Mouse (Mus musculus) heart, embryonic 11.5 days (tissue): ENCODE measurements around the gene Tmco1. TPM values are rescaled to one million over a fixed set of nuclear protein-coding genes. Genes with fewer than 3 reads are reported as not detected.
"Not testable (repeated sequence)": the region's sequence is repeated elsewhere in the genome, so short reads cannot be mapped to it uniquely, and the experiment has no call there.

Experiments used
- ATAC-seq: fragments of 200-750 bp; cut with Nextera tagmentation; replicated peaks from 2 replicates; pipeline ENCODE4 v1.8.0; 2017; ENCODE audit warnings: moderate library complexity; ENCODE audit not compliant: insufficient number of reproducible peaks, low FRiP score, low TSS enrichment
- H3K27ac ChIP-seq: fragments of 300-500 bp; sonication (generic); 2 replicates; pipeline ENCODE4 v1.5.1; 2014; ENCODE audit warnings: mild to moderate bottlenecking, low read depth, low read length
- H3K27me3 ChIP-seq: fragments of 300-500 bp; sonication (generic); 2 replicates; pipeline ENCODE4 v1.6.1; 2014; ENCODE audit warnings: mild to moderate bottlenecking, low read length, mixed read lengths; ENCODE audit not compliant: control insufficient read depth, insufficient read depth
- H3K36me3 ChIP-seq: fragments of 300-500 bp; sonication (generic); 2 replicates; pipeline ENCODE4 v1.6.1; 2014; ENCODE audit warnings: mild to moderate bottlenecking, low read length, moderate library complexity, mixed read lengths; ENCODE audit not compliant: control insufficient read depth, insufficient read depth
- H3K4me1 ChIP-seq: fragments of 300-500 bp; sonication (generic); 2 replicates; pipeline ENCODE4 v1.6.1; 2014; ENCODE audit warnings: low read length; ENCODE audit not compliant: control insufficient read depth, insufficient read depth
- H3K4me2 ChIP-seq: fragments of 300-500 bp; sonication (generic); 2 replicates; pipeline ENCODE4 v1.6.1; 2014; ENCODE audit warnings: mild to moderate bottlenecking, moderate library complexity
- H3K4me3 ChIP-seq: fragments of 300-500 bp; sonication (generic); 2 replicates; pipeline ENCODE4 v1.5.1; 2014; ENCODE audit warnings: low read depth, low read length
- H3K9ac ChIP-seq: fragments of 300-500 bp; sonication (generic); 2 replicates; pipeline ENCODE4 v1.6.1; 2014; ENCODE audit warnings: mild to moderate bottlenecking, low read depth, low read length, moderate library complexity
- H3K9me3 ChIP-seq: fragments of 300-500 bp; sonication (generic); replicated peaks from 2 replicates; pipeline ENCODE4 v1.6.1; 2016; ENCODE audit warnings: low read length; ENCODE audit not compliant: control insufficient read depth
- WGBS: fragments of 180-500 bp; shearing (Covaris S2); extraction: QIAGEN DNeasy Blood & Tissue Kit; methylation state at CpG from one replicate; pipeline ENCODE4 v1.1.7; 2014; ENCODE audit not compliant: insufficient replicate concordance; 5-methylcytosine and 5-hydroxymethylcytosine counted together
- polyA plus RNA-seq: library from polyadenylated mRNA; unstranded; fragments of >200 nt; fragmentation: Nextera tagmentation; extraction: Ambion mirVana; gene quantifications from 2 replicates; pipeline ENCODE4 v1.2.1, GENCODE M21; 2014

The Tmco1 gene
- polyA plus RNA-seq, 1 experiment from 2014 or later: 98.9 TPM

- H3K27me3 ChIP-seq: peaks cover 6% of the 10 kb centered on the region; the same call in 1 of the 2 replicates
- no peak for ATAC-seq
- H3K4me3 ChIP-seq: no peak overlapping the region
- H3K9me3 ChIP-seq: no peaks in the 10 kb centered on the region
- no peak overlapping the region for H3K9ac ChIP-seq
- H3K4me2 ChIP-seq: no peak overlapping the region
- H3K27ac ChIP-seq: no peak overlapping the region
- no peaks in the 10 kb centered on the region for H3K4me1 ChIP-seq
- 21% methylated on average over 12 of the region's 12 CpGs for WGBS
- peaks cover 2% of the 10 kb centered on the region; the same call in 1 of the 2 replicates for H3K36me3 ChIP-seq
These were observed 29.4 kb downstream of the Tmco1 start for GRCm38 (mm10) chr1:167337463-167338095.

DNA sequence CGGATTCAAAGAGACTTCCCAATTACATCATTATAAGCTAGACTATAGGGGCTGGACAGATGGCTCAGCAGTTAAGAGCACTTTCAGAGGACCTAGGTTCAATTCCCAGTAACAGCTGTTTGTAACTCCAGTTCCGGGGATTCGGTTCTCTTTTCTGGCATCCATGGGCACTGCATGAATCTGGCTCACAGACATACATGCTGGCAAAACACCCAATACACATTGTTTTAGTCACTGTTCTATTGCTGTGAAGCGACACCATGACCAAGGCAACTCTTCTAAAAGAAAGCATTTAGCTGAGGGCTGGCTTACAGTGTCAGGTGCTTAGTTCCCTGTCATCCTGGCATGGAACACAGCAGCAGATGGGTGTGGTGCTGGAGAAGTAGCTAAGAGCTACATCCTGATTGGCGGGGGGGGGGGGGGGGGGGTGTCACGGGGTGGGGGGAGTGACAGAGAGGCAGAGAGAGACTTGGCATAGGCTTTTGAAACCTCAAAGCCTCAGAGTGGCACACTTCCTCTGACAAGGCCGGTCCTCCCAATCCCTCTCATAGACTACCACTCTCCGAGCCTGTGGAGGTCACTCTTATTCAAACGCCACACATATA is 31.1 kb downstream of the Tmco1 start:
- Histone ChIP-seq H3K27ac (no peak overlapping the region), H3K9me3 (no peaks in the 10 kb centered on the region), H3K36me3 (no peaks in the 10 kb centered on the region), H3K27me3 (peaks cover 6% of the 10 kb centered on the region; the same call in 1 of the 2 replicates), H3K4me3 (no peak overlapping the region), H3K9ac (no peak overlapping the region), H3K4me2 (no peak overlapping the region), H3K4me1 (no peaks in the 10 kb centered on the region)
- ATAC-seq: no peak
- WGBS: 77% methylated on average over 8 of the region's 9 CpGs

GRCm38 (mm10) chr1:167340111-167340787 is 32.1 kb downstream of the Tmco1 start:
- ATAC-seq: peak; percentile 76
- Histone ChIP-seq H3K27ac (no peak overlapping the region), H3K4me1 (no peaks in the 10 kb centered on the region), H3K36me3 (no peaks in the 10 kb centered on the region), H3K4me2 (peak overlapping the region; percentile 86), H3K9ac (peak overlapping the region; percentile 69), H3K27me3 (peaks cover 6% of the 10 kb centered on the region; the same call in 1 of the 2 replicates), H3K9me3 (no peaks in the 10 kb centered on the region), H3K4me3 (peak overlapping the region; percentile 47)
- WGBS: 2% methylated on average over 47 of the region's 47 CpGs

- peak overlapping the region; percentile 86 for H3K4me2 ChIP-seq
- H3K36me3 ChIP-seq: no peaks in the 10 kb centered on the region
- peaks cover 6% of the 10 kb centered on the region; the same call in 1 of the 2 replicates for H3K27me3 ChIP-seq
- WGBS: 85% methylated on average over 3 of the region's 3 CpGs
- no peaks in the 10 kb centered on the region for H3K4me1 ChIP-seq
- no peak for ATAC-seq
- no peak overlapping the region for H3K27ac ChIP-seq
- no peaks in the 10 kb centered on the region for H3K9me3 ChIP-seq
- H3K4me3 ChIP-seq: peak overlapping the region; percentile 47
- H3K9ac ChIP-seq: no peak overlapping the region
These were observed 32.8 kb downstream of the Tmco1 start for GRCm38 (mm10) chr1:167340910-167341528.

GRCm38 (mm10) chr1:167342831-167343230 is 34.7 kb downstream of the Tmco1 start:
- H3K36me3 ChIP-seq: no peaks in the 10 kb centered on the region
- H3K4me1 ChIP-seq: no peaks in the 10 kb centered on the region
- peaks cover 6% of the 10 kb centered on the region; the same call in 1 of the 2 replicates for H3K27me3 ChIP-seq
- H3K9me3 ChIP-seq: no peaks in the 10 kb centered on the region
- no peak overlapping the region for H3K27ac ChIP-seq
- ATAC-seq: no peak
- H3K4me3 ChIP-seq: no peak overlapping the region
- no peak overlapping the region for H3K9ac ChIP-seq
- H3K4me2 ChIP-seq: no peak overlapping the region
- 87% methylated on average over 10 of the region's 10 CpGs for WGBS

DNA sequence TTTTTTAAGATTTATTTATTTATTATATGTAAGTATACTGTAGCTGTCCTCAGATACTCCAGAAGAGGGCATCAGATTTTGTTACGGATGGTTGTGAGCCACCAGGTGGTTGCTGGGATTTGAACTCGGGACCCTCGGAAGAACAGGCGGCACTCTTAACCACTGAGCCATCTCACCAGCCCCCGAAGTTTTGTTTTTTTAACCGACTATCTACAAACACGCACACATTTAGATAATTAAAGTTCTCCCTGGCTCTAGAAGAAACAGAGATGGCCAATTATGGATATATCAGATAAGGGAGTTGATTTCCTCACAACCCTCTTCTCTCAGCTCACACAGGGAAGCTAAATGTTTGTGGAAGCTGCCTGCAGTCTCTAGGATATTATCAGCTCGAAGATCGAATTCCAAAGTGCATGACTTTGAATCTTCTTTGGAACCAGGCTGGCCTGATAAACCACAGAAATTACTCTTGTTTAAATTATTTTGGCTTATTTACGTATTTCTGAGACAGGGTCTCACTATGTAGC is 37.9 kb downstream of the Tmco1 start:
- H3K4me2 ChIP-seq, H3K9me3 ChIP-seq, H3K27me3 ChIP-seq, ATAC-seq, H3K9ac ChIP-seq, H3K27ac ChIP-seq, H3K4me1 ChIP-seq, H3K4me3 ChIP-seq, H3K36me3 ChIP-seq: not testable (repeated sequence)
- 85% methylated on average over 10 of the region's 10 CpGs for WGBS

GRCm38 (mm10) chr1:167349206-167349605 is 41.0 kb downstream of the Tmco1 start:
- not testable (repeated sequence) for H3K9me3 ChIP-seq, H3K4me3 ChIP-seq, H3K9ac ChIP-seq, H3K27me3 ChIP-seq, H3K4me1 ChIP-seq, ATAC-seq, H3K36me3 ChIP-seq
- H3K4me2 ChIP-seq: peak overlapping the region; percentile 73
- WGBS: 55% methylated on average over 3 of the region's 3 CpGs
- H3K27ac ChIP-seq: peak overlapping the region; percentile 81

DNA sequence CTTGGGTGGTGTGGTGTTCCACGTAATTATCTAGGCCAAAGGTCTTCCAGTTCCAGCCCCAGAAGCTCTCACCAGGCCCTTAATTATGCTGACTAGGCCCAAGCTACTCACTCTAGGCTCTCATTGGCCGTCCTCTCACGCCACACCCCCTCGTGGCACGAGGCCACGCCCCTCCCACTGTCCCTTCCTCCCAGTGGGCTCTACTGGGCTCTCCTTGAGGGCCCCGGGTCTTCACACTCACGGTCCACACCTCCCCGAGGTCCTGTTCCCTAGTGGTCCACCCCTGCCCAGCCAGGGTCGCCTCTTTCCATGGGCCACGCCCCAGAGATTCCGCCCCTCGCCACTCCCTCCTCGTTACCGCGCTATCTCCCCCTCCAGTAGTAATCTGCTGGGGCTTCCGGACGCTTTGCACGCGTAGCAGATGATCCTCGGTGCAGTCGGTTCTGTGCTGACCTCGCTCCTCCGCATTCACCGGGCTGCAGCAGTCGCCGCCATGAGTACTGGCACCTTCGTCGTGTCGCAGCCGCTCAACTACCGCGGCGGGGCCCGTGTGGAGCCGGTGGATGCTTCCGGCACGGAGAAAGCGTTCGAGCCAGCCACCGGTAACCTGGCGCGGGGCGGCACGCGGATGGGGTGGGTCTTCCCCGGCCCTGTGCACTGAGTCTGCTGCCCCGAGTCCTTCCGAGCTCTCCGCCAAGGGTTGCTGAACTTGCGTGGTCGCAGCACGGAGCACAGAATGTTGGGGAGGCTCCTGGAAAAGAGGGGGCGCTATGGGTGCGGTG is 41.8 kb downstream of the Tmco1 start, which contains the start of gene Aldh9a1:
Aldh9a1 (plus strand) TSS at position 177 of the 782 bp plus-strand sequence.
- H3K9ac ChIP-seq: peak within 1 kb of the TSS; percentile 93
- 0 out of 2 replicates have a peak, but pooled peaks cover 3% of the 10 kb centered on the region for H3K4me1 ChIP-seq
- H3K4me2 ChIP-seq: peak within 1 kb of the TSS; percentile 73
- H3K9me3 ChIP-seq: no peaks in the 10 kb centered on the region
- H3K4me3 ChIP-seq: peak within 1 kb of the TSS; percentile 79
- peak within 1 kb of the TSS; percentile 81 for H3K27ac ChIP-seq
- ATAC-seq: peak; percentile 97
- no peaks in the 10 kb centered on the region for H3K36me3 ChIP-seq
- no peaks in the 10 kb centered on the region for H3K27me3 ChIP-seq
- WGBS: under 1% methylated on average over 55 of the region's 55 CpGs
